Mouse (Mus musculus) testis, adult 2 months (tissue): ENCODE results near the gene Cdr2. TPM values are rescaled to one million over a fixed set of nuclear protein-coding genes. Genes with fewer than 3 reads are reported as not detected.
"Not testable (repeated sequence)": the region's sequence is repeated elsewhere in the genome, so short reads cannot be mapped to it uniquely, and the experiment has no call there.

Experiments used
- H3K27ac ChIP-seq: fragments of 200-500 bp; 2 replicates; pipeline ENCODE4 v1.5.1; 2012; ENCODE audit warnings: low read depth, low read length; ENCODE audit not compliant: control insufficient read depth, insufficient read depth
- H3K27me3 ChIP-seq: fragments of 200-500 bp; 2 replicates; pipeline ENCODE4 v1.6.1; 2012; ENCODE audit warnings: mild to moderate bottlenecking, low read length, moderate library complexity; ENCODE audit not compliant: control insufficient read depth, insufficient read depth
- H3K36me3 ChIP-seq: fragments of 200-500 bp; 2 replicates; pipeline ENCODE4 v1.6.1; 2012; ENCODE audit warnings: mild to moderate bottlenecking, low read length; ENCODE audit not compliant: control insufficient read depth, insufficient read depth
- H3K4me1 ChIP-seq: fragments of 200-500 bp; 2 replicates; pipeline ENCODE4 v1.6.1; 2012; ENCODE audit warnings: low read length; ENCODE audit not compliant: control insufficient read depth, insufficient read depth
- H3K4me3 ChIP-seq: fragments of 200-500 bp; 2 replicates; pipeline ENCODE4 v1.5.1; 2012; ENCODE audit warnings: low read depth, mild to moderate bottlenecking, low read length, moderate library complexity, mixed read lengths; ENCODE audit not compliant: control insufficient read depth
- CTCF ChIP-seq: fragments of 200-500 bp; IDR thresholded peaks from 2 replicates; pipeline ENCODE4 v1.5.1; 2012; ENCODE audit warnings: low read depth, mild to moderate bottlenecking, inconsistent platforms, low read length, moderate library complexity; ENCODE audit not compliant: control insufficient read depth, insufficient read depth, insufficient replicate concordance
- POLR2A ChIP-seq: fragments of 200-500 bp; IDR thresholded peaks from 2 replicates; pipeline ENCODE4 v1.6.1; 2012; ENCODE audit warnings: low read depth, mild to moderate bottlenecking, inconsistent platforms, low read length, moderate library complexity; ENCODE audit not compliant: control insufficient read depth
- polyA plus RNA-seq: library from polyadenylated mRNA; depleted of rRNA; stranded (reverse); fragments of >200 nt; gene quantifications from 2 replicates; pipeline ENCODE4 v1.2.3, GENCODE M21; 2012; rRNA removed

The Cdr2 gene
- polyA plus RNA-seq, 1 experiment: 32.2 TPM

DNA sequence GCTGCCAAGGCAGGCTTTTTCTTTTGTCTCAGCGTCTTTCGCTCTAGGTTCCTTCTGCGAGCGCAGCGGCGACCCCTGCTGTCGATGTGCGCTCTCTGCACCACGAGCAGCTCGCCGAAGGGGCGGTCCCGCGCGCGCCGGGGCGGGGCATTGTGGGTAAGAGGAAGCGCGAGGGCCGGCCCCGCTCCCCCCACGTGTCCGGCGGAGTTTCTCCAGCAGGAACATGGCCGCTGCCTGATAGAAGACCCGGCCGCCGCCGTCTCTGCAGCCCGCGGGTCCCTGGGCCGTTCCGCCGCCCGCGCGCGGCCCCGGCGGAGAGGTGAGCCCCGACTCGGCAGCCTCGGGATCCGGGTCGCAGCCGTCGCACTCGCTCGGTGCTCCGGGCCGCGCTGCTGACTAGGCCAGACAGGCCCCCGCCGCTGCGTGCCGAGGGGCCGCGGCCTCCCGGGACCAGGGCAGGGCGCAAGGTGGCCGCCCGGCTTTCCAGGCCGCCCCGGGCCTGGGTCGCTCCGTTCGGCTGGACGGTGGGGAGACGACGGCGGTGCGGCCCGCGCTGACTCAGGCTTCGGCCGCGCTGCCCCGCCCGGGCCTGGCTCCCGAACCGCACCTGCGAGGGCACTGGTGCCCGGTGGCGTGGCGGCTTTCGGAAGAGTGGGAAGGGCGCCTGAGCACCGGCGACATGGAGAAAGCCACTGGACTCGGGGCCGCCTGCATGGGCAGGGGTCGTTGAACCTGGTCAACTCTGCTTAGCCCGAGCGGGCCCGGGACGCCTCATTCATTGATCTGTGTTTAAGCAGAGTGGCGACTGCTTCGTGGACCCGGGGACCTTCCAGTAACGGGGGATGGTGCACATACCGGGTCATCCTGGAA lies 64.3 kb downstream of the Cdr2 start, which contains the start of gene Polr3e:
Gene Polr3e, plus strand, starts transcription at position 153 of the 870 bp plus-strand sequence.
- H3K27me3 ChIP-seq: no peaks in the 10 kb centered on the region
- peaks cover 4% of the 10 kb centered on the region for H3K4me1 ChIP-seq
- peak; percentile 90 for TF ChIP-seq CTCF
- peak; percentile 55 for TF ChIP-seq POLR2A
- H3K36me3 ChIP-seq: no peaks in the 10 kb centered on the region
- H3K4me3 ChIP-seq: peak within 1 kb of the TSS; percentile 98
- H3K27ac ChIP-seq: peak within 1 kb of the TSS; percentile 95

DNA sequence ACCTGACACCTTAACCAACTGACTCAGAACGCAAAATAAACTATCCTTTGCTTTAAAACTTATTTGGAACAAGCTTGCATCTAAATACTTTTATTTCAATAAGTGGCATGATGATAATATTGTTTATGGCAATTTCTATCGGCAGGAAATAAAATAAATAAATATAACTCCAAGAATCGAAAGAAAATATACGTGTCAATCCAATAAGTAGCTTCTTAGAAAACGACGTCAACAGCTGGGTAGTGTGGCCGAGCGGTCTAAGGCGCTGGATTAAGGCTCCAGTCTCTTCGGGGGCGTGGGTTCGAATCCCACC lies 64.9 kb downstream of the Cdr2 start:
- peaks cover 4% of the 10 kb centered on the region for H3K4me1 ChIP-seq
- no peaks in the 10 kb centered on the region for H3K36me3 ChIP-seq
- no peaks in the 10 kb centered on the region for H3K27me3 ChIP-seq
- H3K4me3 ChIP-seq: peak overlapping the region; percentile 98
- TF ChIP-seq POLR2A (no peak), CTCF (no peak)
- H3K27ac ChIP-seq: no peak overlapping the region

DNA sequence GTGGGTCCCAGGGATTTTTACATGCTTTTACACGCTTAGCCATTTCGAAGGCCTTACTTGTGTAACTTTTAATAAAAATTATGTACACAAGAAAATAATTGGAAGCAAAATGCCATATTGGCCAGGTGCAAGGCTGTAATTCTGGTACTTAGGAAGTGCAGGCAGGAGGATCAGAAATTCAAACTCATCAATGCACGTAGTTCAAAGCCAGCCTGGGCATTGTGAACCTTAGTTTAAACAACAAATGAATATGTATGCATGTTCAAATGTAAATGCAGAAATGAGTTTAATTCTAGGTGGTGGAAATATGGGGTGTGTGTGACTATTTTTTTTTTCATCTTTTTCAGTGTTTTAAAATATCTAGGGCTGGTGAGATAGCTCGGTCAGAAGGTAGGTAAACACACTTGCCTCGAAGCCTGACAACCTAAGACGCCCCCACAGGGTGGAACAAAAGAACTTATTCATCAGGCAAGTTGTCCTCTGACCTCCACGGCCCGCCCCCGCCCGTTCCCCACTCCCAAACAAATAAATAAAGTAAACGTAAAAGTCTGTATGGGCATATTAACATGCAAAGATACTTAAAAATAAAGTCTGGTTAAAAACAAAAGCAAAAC lies 65.7 kb downstream of the Cdr2 start:
- Histone ChIP-seq H3K27ac (no peak overlapping the region), H3K36me3 (no peaks in the 10 kb centered on the region), H3K27me3 (no peaks in the 10 kb centered on the region), H3K4me1 (peaks cover 4% of the 10 kb centered on the region), H3K4me3 (no peak overlapping the region)
- TF ChIP-seq CTCF (no peak), POLR2A (no peak)

DNA sequence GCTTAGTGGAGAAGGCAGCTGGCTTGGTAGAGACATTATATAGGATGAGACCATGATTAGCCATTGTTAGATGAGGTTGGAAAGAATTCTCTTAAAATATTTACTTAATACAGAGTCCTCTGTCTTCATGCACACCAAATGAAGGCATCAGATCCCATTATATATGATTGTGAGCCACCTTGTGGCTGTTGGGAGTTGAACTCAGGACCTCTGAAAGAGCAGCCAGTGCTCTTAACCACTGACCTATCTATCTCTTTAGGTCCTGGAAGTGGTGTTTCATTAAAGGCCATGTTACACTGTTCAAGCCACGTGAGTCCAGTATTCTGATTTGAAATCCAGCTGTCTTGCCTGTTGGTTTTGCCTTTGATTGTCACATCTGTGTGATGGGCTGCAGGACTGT lies 68.8 kb downstream of the Cdr2 start:
- Histone ChIP-seq H3K27me3 (no peaks in the 10 kb centered on the region), H3K27ac (no peak overlapping the region)

DNA sequence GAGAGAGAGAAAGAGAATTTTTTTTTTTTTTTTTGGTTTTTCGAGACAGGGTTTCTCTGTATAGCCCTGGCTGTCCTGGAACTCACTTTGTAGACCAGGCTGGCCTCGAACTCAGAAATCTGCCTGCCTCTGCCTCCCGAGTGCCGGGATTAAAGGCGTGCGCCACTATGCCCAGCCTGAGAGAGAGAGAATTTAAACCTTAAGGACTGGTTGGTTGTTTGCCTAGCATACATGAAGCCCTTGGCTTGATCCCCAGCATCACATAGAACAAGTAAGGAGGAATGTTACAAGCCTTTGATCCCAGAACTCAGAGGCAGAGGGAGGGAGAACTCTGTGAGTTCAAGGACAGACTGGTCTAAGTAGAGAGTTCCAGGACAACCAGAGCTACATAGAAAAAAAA lies 70.8 kb downstream of the Cdr2 start:
- H3K27me3 ChIP-seq, H3K27ac ChIP-seq: not testable (repeated sequence)

More for the DNA sequence above, 68.8 kb downstream of the Cdr2 start:
- Histone ChIP-seq H3K4me1 (no peaks in the 10 kb centered on the region; the same call in 1 of the 2 replicates), H3K36me3 (no peaks in the 10 kb centered on the region), H3K4me3 (no peak overlapping the region)
- no peak for TF ChIP-seq POLR2A
- no peak for TF ChIP-seq CTCF

DNA sequence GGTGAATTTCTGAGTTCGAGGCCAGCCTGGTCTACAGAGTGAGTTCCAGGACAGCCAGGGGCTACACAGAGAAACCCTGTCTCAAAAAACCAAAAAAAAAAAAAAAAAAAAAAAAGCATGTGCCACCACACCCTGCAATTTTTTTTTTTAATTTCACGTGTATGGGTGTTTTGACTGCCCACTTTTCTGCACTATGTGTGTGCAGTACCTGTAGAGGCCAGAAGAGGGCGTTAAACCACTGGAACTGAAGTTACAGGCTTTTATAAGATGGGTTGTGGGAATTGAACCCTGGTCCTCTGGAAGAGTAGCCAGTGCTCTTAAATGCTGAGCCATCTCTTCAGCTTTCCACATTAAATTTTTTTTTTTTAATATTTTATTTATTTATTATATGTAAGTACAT lies 71.9 kb downstream of the Cdr2 start:
- peak; percentile 6; the same call in 1 of the 2 replicates for TF ChIP-seq CTCF
- not testable (repeated sequence) for H3K27ac ChIP-seq, H3K36me3 ChIP-seq, H3K4me3 ChIP-seq, H3K4me1 ChIP-seq, H3K27me3 ChIP-seq

More for the DNA sequence above, 70.8 kb downstream of the Cdr2 start:
- H3K36me3 ChIP-seq, H3K4me3 ChIP-seq, H3K4me1 ChIP-seq: not testable (repeated sequence)

Other genes with a start within 250 kb of the Cdr2 start
- 85.4 and 105 TPM in 2 replicates for gene Vwa3a, start 243.0 kb downstream of the Cdr2 start, polyA plus RNA-seq
- 0.16 and 0.31 TPM in 2 replicates for gene Gm5737, start 169.9 kb downstream of the Cdr2 start, polyA plus RNA-seq
- gene Eef2k, start 139.5 kb downstream of the Cdr2 start, polyA plus RNA-seq: 10.5 and 13.6 TPM in 2 replicates
- 25.8 and 26.9 TPM in 2 replicates for gene Polr3e, start 64.6 kb downstream of the Cdr2 start, polyA plus RNA-seq
- gene Mfsd13b, start 197 bp upstream of the Cdr2 start, polyA plus RNA-seq: 111 and 130 TPM in 2 replicates
- 9.1 and 9.8 TPM in 2 replicates for gene Mettl9, start 52.1 kb upstream of the Cdr2 start, polyA plus RNA-seq
- 0.06 and 0.13 TPM in 2 replicates for gene Igsf6, start 92.3 kb upstream of the Cdr2 start, polyA plus RNA-seq
- 0.23 and 0.32 TPM in 2 replicates for gene Otoa, start 99.3 kb upstream of the Cdr2 start, polyA plus RNA-seq